Mouse (Mus musculus): Measurements from ENCODE around the gene Pacsin1.

The Pacsin1 gene

GRCm38 (mm10) chr17:27725011-27725410, 69.7 kb downstream of the Pacsin1 start:
- DNase-seq (ENCODE audit: low read depth, low spot score) = no peak

DNA sequence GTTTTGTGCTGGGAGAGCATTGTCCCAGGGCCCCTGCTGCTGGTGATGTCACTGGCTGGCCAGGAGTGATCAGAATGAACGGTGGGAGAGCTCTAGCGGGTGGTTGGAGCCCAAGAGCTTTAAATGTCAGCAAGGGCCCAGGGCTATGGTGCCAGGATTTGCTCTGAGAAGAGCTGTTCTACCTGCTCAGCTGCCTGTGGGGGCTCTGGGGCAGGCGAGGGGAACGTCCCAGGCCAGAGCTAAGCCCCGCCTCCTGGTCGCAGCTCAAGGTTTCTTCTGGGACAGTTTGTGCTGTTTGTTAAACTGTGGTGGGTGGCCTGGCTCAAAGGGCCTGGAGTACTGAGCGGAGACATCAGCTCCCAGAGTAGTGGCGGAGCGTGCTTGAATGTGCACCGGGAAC, 70.1 kb downstream of the Pacsin1 start:
- DNase-seq (ENCODE audit: low read depth, low spot score) = no peak

- DNase-seq (ENCODE audit: low read depth, low spot score) = no peak
Measured at GRCm38 (mm10) chr17:27726527-27726926, 71.2 kb downstream of the Pacsin1 start.

- no peak for DNase-seq (ENCODE audit: low read depth, low spot score)
Measured at GRCm38 (mm10) chr17:27728770-27729169, 73.5 kb downstream of the Pacsin1 start, which contains the start of gene Spdef. Spdef (minus strand) TSS chr17:27728955.

- no peak for DNase-seq (ENCODE audit: low read depth, low spot score)
Measured at GRCm38 (mm10) chr17:27732152-27732551, 76.8 kb downstream of the Pacsin1 start.

- no peak for DNase-seq (ENCODE audit: low read depth, low spot score)
Measured at GRCm38 (mm10) chr17:27732694-27733093, 77.4 kb downstream of the Pacsin1 start.

- DNase-seq (ENCODE audit: low read depth, low spot score) = no peak
Measured at GRCm38 (mm10) chr17:27734344-27735073, 79.2 kb downstream of the Pacsin1 start.

- no peak for DNase-seq (ENCODE audit: low read depth, low spot score)
Measured at GRCm38 (mm10) chr17:27740961-27741360, 85.7 kb downstream of the Pacsin1 start.

DNA sequence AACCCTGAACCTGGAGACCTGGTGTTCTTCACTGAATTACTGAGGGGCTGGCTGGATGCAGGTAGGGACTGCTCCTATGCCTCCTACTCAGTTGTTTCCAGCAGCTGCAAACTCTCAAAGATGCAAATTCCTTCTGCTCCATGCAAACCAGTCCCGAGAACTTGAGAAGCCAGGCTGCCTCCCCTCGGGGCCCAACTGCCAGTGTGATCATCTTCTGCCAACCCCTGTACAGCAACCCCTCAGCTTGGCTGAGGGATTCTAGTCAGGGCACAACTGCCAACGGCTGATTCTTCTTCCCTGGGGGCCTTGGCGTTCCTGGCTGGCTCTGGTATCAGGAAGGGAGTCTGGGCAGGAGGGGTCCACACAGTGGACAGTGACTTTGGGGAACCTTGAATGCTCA, 91.1 kb downstream of the Pacsin1 start:
- no peak for DNase-seq (ENCODE audit: low read depth, low spot score)

GRCm38 (mm10) chr17:27748123-27748522, 92.8 kb downstream of the Pacsin1 start:
- DNase-seq (ENCODE audit: low read depth, low spot score) = no peak

DNA sequence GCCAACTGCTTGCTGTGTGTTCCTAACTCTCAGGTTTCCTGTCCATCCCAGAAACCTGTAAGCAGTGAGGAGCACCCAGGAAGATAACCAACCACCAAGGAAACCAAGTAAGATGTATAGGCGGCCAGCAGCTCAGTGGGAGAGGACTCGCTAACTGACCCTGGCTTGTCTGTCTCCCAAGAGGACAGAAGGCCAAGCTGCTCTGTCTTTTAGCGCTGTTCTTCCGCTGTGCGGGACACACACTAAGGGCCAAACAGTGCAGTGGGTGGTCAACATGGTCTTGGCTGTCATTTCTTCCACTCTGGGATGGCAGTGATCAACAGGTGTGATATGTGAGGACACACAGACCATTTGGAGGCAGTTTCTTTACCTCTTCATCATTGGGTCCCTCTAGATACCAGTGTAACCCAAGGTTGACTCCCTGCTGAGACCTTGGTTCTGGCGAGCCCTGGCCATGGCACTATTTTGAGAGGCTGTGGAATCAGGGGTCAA, 95.2 kb downstream of the Pacsin1 start:
- DNase-seq (ENCODE audit: low read depth, low spot score) = no peak

DNA sequence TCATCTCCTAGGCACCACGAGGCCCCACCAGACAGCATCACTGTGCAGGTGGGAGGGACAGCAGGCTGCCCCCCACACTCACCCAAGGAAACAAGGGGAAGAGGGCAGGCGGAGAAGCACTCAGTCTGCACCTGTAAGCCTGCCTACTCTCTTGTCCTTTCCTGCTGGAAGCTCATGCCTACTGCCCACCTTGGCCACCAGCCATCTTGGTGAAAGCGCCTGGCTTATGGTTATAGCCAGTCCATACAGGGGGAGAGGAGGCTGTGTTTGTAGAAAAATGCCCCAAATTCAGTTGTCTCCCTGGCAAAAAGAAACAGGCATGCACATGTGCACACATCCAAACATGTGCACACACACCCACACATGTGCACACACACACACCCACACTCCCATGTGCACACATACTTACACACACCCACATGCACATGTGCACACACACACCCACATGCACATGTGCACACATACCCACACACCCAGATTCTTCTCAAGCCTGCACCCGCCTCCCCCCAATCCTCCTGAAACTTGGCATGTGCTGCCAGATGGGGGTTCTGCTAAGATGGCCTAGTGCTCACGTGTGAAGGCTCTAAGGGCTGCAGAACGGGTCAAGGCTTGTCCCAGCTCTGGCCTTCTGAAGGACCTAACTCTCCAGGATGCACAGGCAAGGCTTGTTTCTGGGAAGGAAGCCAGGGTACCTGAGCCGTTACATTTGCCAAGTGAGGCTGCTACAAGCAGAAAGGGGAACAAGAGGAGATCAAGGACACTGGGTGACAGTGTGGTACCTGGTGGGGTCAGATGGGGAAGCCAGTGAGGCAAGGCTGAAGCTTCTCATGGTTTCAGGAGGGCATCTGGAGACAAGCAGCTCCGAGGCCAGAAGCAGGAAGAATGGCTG, 96.2 kb downstream of the Pacsin1 start:
- DNase-seq (ENCODE audit: low read depth, low spot score) = no peak

GRCm38 (mm10) chr17:27760169-27760568, 104.9 kb downstream of the Pacsin1 start:
- DNase-seq (ENCODE audit: low read depth, low spot score) = no peak

Data from c-Kit-negative CD71-positive TER-119-positive erythroid progenitor cells, embryonic 14.5 days (primary cell).